Mouse (Mus musculus) right cerebral cortex, postnatal 25 days (tissue): Measurements from ENCODE around the gene Slx4.
"Not testable (repeated sequence)": the region's sequence is repeated elsewhere in the genome, so short reads cannot be mapped to it uniquely, and the experiment has no call there.

Experiments used
- DNase-seq: peaks from one replicate; pipeline ENCODE4 v3.0.0; 2022

The Slx4 gene

GRCm38 (mm10) chr16:4003489-4004398, at the start of gene Slx4:
TSS of gene Slx4 (minus strand) at chr16:4003770.
- peak; percentile 98 for DNase-seq

DNA sequence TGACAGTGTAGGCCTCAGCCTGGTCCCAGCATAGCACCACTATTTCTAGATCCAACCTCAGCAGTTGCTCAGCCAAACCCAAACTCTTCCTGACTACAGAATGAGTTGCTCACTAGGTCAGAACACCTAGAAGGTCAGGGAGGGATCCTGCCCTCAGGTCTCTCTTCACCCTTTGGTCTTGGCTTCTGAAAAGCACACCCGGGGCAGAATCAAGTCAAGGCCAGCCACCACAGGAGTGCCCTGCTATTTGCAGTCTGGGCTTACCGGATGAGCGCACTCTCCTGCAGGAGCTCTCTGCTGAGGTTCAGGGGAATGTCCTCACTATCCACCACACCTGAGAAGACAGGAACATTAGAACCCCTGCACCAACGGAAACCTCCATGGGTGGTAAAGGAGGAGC, 49.0 kb upstream of the Slx4 start:
- DNase-seq, result no peak

- DNase-seq, result no peak
Measured at GRCm38 (mm10) chr16:4045524-4045923, 42.0 kb upstream of the Slx4 start.

DNA sequence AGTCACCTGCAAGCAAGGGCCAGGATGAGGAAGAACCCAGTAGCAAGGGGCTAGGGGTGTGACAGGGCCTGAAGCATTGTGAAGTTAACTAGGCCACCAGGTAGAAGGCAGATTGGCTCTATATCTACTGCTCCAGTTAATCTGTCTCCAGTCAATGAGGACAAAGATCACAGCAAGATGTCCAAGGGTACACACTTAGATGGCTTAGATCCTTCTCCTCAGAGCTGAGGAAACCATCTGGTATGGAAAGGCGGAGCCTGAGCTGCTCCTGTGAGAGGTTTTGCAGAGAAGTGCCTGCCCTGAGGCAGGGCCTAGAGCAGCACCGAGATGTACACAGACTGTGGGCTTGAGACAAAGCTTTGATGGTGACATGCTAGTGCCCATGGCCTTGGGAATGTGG, 40.5 kb upstream of the Slx4 start:
- DNase-seq, result no peak

DNA sequence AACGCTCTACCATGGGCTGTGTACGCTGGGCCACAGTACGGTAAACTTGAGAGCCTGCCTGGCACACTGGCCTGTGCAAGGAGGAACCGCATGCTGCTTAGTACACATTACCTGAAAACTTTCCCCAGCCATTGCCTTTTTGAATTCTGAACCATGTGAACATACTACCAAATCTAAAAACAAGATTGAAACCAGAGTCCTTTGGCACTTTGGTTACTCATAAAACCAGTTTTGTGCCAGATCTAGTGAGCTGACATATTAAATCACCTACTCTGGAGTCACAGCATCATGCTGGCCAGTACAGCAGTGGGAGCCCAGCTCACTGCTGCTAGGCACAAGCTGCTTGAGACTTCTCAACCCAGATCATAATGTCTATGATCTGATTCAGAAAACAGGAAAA, 38.1 kb upstream of the Slx4 start:
- DNase-seq, result no peak

GRCm38 (mm10) chr16:4040206-4040605, 36.6 kb upstream of the Slx4 start:
- no peak for DNase-seq

- no peak for DNase-seq
Measured at GRCm38 (mm10) chr16:4037690-4038089, 34.1 kb upstream of the Slx4 start.

DNA sequence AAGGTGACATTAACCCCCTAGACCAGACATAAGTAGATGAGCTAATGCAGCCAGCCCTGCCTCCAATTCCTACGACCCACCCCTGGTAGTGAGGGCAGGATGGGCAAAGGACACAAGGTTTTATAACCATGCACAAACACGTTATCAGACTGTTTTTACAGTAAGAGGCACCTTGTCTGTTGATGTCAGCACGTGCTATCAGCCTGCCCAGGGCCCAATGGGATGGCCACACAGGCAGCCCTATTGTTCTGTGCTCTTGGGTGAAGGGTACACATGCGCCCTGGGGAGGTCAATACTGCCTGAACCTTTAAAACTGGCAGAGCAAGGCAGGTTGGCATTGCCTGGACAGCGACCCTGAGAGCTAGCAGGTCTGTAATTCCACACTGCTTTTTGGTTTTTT, 33.2 kb upstream of the Slx4 start, which contains the start of gene Dnase1:
Dnase1 (plus strand) TSS at position 136 of the 400 bp plus-strand sequence.
- DNase-seq, result no peak

DNA sequence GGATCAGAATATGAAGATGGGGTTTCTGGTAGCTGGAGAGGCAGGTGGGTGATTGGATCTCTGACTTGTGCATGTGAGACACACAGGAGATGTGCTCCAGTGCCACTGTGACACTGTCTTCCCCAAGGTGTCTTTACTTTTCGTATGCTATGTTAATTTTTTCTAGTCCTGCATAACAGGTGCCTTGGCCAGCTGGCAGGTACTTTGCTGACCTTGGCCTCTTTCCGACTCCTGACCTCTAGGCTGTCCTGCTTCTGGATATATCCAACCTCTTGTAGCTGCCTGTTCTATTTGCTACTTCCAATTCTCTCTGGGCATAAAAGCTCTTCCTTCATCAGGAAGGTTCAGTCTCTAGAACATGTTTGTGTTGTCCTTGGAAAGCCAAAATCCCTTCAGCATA, 32.0 kb upstream of the Slx4 start:
- DNase-seq, result no peak

- no peak for DNase-seq
Measured at GRCm38 (mm10) chr16:4034476-4034875, 30.9 kb upstream of the Slx4 start.

- DNase-seq, result no peak
Measured at GRCm38 (mm10) chr16:4033971-4034370, 30.4 kb upstream of the Slx4 start.

- DNase-seq, result no peak
Measured at GRCm38 (mm10) chr16:4032341-4032748, 28.8 kb upstream of the Slx4 start.

GRCm38 (mm10) chr16:4031441-4032274, 28.1 kb upstream of the Slx4 start:
- DNase-seq, result no peak

GRCm38 (mm10) chr16:4030501-4030900, 26.9 kb upstream of the Slx4 start:
- DNase-seq, result no peak

DNA sequence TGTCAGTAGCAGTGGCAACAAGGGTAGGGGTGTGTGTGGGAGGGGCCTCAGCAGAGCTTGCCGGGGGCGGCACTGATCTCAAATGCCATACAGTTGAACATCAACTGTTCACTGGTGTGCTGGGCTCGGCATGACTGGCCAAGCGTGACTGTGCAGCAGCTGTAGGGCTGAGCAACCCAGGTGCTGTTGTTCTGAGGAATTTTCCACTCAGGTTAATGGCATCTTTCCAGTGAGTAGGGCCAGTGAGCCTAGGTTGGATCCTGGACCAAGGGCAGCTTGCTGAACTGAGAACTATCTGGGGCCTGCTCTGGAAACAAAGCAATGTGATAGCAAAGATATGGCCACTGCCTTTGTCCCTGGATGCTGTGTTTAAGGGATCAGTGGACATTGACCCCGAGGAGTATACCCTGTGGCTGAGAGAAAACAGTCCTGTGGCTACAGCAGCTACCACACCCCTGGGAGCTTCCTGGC, 25.8 kb upstream of the Slx4 start:
- DNase-seq, result no peak

GRCm38 (mm10) chr16:4027211-4027610, 23.6 kb upstream of the Slx4 start:
- DNase-seq, result no peak

DNA sequence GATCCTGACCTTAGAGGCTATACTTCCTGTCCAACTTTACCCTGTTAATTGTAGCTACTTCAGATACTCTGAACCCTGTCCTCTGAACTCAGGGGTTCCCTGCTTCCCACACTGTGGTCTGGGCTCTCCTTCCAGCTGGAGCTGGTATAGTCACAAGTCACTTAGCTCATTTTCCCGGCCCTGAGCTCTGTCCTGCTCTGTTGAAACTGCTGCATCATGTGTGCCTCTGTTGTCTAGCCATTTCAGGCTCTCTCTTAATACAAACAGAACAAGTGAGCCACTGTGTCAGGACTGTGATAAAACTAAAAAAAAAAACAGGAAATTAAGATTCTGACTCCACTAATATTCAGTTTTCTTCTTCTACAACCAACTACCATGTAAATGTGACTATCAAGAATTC, 23.1 kb upstream of the Slx4 start:
- no peak for DNase-seq

GRCm38 (mm10) chr16:4022719-4023118, 19.1 kb upstream of the Slx4 start:
- DNase-seq, result no peak

GRCm38 (mm10) chr16:4021241-4021640, 17.7 kb upstream of the Slx4 start:
- DNase-seq, result no peak

DNA sequence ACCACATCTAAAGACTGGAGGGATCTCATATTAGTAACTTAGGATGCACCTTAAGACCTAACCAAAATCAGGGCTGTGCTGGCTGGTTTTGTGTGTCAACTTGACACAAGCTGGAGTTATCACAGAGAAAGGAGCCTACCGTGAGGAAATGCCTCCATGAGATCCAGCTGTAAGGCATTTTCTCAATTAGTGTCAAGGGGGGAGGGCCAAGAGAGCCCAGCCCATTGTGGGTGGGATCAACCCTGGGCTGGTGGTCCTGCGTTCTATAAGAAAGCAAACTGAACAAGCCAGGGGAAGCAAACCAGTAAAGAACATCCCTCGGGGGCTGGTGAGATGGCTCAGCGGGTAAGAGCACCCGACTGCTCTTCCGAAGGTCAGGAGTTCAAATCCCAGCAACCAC, 13.9 kb upstream of the Slx4 start:
- not testable (repeated sequence) for DNase-seq

DNA sequence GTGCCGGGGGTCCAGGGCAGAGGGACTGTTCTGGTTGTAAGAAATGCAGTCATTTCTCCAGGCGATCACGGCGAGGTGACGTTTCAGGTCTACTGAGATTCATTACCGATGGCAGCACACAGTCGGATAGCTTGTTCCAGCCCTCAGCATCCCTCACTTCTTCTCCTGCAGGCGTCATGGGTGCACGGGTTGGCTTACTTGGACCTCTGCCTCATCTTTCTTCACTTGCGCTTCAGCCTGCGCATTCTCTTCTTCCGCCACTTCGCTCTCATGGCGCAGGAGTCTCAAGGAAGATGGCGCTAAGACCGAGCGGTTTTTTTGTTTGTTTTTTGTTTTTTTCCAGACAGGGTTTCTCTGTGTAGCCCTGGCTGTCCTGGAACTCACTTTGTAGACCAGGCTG, 13.2 kb upstream of the Slx4 start:
- DNase-seq, result not testable (repeated sequence)

DNA sequence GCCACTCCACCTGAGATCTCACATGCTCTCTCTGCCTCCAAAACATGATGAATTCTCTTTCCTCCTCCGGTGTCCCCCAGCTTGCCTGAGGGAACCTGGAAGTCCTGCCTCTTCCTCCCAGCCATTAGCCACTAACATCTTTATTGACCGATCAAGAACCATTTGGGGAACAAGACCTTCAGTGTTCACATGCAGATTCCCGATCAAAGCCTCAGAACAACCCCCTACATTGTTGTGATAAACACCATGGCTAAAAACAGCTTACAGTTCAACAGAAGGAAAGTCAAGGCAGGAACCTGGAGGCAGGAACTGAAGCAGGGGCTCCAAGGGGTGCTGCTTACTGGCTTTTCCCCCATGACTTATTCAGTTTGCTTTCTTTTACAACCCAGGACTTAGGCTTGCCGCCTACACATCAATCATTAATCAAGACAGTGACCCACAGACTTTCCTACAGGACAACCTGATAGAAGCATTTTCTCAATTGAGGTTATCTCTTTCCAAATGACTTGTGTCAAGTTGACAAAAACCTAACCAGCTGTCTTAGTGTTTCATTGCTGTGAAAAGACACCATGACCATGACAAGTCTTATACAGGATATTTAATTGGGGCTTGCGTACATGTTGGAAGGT, 10.6 kb upstream of the Slx4 start:
- no peak for DNase-seq

DNA sequence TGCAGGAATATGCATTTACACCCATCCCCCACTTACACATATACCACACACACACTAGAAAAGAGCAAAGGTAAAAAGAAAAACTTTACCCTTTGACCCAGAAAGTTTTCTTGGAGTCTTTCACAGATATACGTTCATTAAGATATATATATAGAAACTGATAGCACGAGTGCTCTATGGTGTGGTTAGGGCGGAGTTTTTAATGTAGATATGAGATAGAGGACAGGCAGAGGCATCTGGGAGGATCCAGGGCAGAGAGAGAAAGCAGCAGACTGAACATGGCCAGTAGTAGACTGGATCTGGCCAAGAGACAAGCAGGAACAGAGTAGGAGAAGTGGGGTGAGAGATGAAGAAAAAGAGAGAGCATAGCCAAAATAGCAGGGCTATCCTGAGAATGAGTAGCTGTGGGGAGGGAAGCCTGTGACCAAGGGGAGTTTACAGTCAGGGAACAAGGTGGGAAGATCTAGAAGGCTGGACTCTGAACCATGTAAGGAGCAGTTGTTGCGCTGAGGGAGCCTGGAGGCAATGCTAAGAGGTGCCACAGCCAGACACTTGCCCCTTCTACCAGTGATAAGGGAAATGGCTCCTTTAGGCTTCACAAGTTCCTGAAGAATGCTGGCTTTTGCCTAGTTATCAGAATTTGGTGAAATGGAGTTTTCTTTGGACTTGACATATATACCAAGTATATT, 9.5 kb upstream of the Slx4 start:
- no peak for DNase-seq
